Mouse (Mus musculus) midbrain, embryonic 11.5 days (tissue): ENCODE measurements around the gene Ergic1. TPM values are rescaled to one million over a fixed set of nuclear protein-coding genes. Genes with fewer than 3 reads are reported as not detected.

Experiments
- ATAC-seq: fragments of 200-750 bp; cut with Nextera tagmentation; 2 replicates; pipeline ENCODE4 v1.8.0; 2017; ENCODE audit warnings: moderate TSS enrichment, moderate library complexity; ENCODE audit not compliant: low FRiP score
- DNase-seq: peaks from one replicate; pipeline ENCODE4 v3.0.0; 2015; ENCODE audit warnings: low spot score; ENCODE audit errors: missing footprints
- H3K27ac ChIP-seq: fragments of 300-500 bp; sonication (generic); 2 replicates; pipeline ENCODE4 v1.5.1; 2014; ENCODE audit warnings: low read depth, low read length
- H3K27me3 ChIP-seq: fragments of 300-500 bp; sonication (generic); 2 replicates; pipeline ENCODE4 v1.6.1; 2014; ENCODE audit warnings: mild to moderate bottlenecking, low read length, moderate library complexity, mixed read lengths; ENCODE audit not compliant: control insufficient read depth, insufficient read depth
- H3K36me3 ChIP-seq: fragments of 300-500 bp; sonication (generic); 2 replicates; pipeline ENCODE4 v1.6.1; 2014; ENCODE audit warnings: mild to moderate bottlenecking, low read length, moderate library complexity, mixed read lengths; ENCODE audit not compliant: control insufficient read depth, insufficient read depth
- H3K4me1 ChIP-seq: fragments of 300-500 bp; sonication (generic); 2 replicates; pipeline ENCODE4 v1.6.1; 2014; ENCODE audit warnings: low read length; ENCODE audit not compliant: control insufficient read depth, insufficient read depth
- H3K4me2 ChIP-seq: fragments of 300-500 bp; sonication (generic); 2 replicates; pipeline ENCODE4 v1.6.1; 2014; ENCODE audit warnings: mild to moderate bottlenecking, moderate library complexity
- H3K4me3 ChIP-seq: fragments of 300-500 bp; sonication (generic); 2 replicates; pipeline ENCODE4 v1.5.1; 2014; ENCODE audit warnings: low read depth, low read length
- H3K9ac ChIP-seq: fragments of 300-500 bp; sonication (generic); 2 replicates; pipeline ENCODE4 v1.6.1; 2014; ENCODE audit warnings: low read length
- H3K9me3 ChIP-seq: fragments of 300-500 bp; sonication (generic); 2 replicates; pipeline ENCODE4 v1.6.1; 2016; ENCODE audit warnings: low read length; ENCODE audit not compliant: control insufficient read depth
- WGBS: fragments of 180-500 bp; shearing (Covaris S2); extraction: QIAGEN DNeasy Blood & Tissue Kit; methylation state at CpG from one replicate; pipeline ENCODE4 v1.1.7; 2014; 5-methylcytosine and 5-hydroxymethylcytosine counted together
- polyA plus RNA-seq: library from polyadenylated mRNA; unstranded; fragments of >200 nt; fragmentation: Nextera tagmentation; extraction: Ambion mirVana; gene quantifications from 2 replicates; pipeline ENCODE4 v1.2.1, GENCODE M21; 2014

Gene Ergic1
- polyA plus RNA-seq, 1 experiment from 2014 or later = 129 TPM

DNA sequence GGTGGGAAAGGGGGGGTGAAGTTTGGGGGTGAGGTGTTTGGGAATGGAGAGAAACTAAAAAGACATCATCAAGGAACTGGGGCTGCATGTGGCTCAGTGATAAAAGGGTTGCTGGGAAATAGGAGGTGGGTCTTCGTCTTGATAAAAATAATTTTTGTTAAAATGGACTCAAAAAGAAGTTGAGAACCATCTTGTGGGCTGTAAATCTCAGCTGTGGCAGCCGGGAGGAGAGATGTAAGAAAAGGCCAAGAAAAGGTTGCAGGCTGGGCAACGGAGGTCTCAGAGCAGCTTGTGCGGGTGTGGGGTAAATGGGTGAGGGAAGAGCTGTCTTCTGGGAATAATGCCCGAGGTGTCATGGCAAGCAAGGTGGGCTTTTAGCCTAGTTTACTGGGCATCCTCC is 100.9 kb downstream of the Ergic1 start:
- Histone ChIP-seq H3K4me3 (no peak overlapping the region), H3K27ac (no peak overlapping the region), H3K36me3 (no peaks in the 10 kb centered on the region), H3K4me2 (no peak overlapping the region), H3K4me1 (peaks cover 5% of the 10 kb centered on the region), H3K27me3 (no peaks in the 10 kb centered on the region), H3K9me3 (no peaks in the 10 kb centered on the region), H3K9ac (no peak overlapping the region)
- DNase-seq (no peak), ATAC-seq (no peak)
- WGBS = 90% methylated on average over 5 of the region's 5 CpGs

GRCm38 (mm10) chr17:26662978-26663683 is 101.8 kb downstream of the Ergic1 start, which contains the start of gene Atp6v0e:
Gene Atp6v0e, plus strand, starts transcription at chr17:26663231.
- H3K9me3 ChIP-seq = no peaks in the 10 kb centered on the region
- peaks cover 5% of the 10 kb centered on the region for H3K4me1 ChIP-seq
- H3K9ac ChIP-seq = peak within 1 kb of the TSS; percentile 75
- H3K4me2 ChIP-seq = peak within 1 kb of the TSS; percentile 87
- WGBS = under 1% methylated on average over 28 of the region's 28 CpGs
- H3K27me3 ChIP-seq = no peaks in the 10 kb centered on the region
- DNase-seq (peak; percentile 99), ATAC-seq (peak; percentile 89)
- peak within 1 kb of the TSS; percentile 82 for H3K4me3 ChIP-seq
- no peaks in the 10 kb centered on the region for H3K36me3 ChIP-seq
- no peak within 1 kb of the TSS for H3K27ac ChIP-seq

DNA sequence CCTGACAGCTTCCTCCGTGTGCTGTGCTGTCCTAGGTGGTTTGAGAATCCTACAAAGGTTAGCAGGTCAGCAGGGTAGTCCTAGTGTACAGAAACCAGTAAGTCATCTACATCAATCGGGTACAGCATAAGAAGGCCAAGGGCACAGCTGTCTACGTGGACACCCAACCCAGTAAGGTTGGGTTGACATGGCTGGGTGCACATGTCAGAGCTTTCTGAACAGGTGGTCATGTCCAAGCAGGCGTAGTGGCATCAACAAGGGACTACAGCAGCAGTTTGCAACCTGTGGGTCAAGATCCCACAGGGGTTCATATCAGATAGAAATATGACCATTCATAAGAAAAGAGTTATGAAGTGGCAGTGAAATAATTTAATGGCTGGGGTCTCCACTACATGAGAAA is 104.3 kb downstream of the Ergic1 start:
- Histone ChIP-seq H3K4me1 (peaks cover 5% of the 10 kb centered on the region), H3K27ac (no peak overlapping the region), H3K9ac (no peak overlapping the region), H3K36me3 (no peaks in the 10 kb centered on the region), H3K4me2 (no peak overlapping the region), H3K4me3 (no peak overlapping the region), H3K9me3 (no peaks in the 10 kb centered on the region), H3K27me3 (no peaks in the 10 kb centered on the region)
- DNase-seq (peak; percentile 23), ATAC-seq (no peak)
- WGBS = 88% methylated on average over 4 of the region's 4 CpGs

GRCm38 (mm10) chr17:26671268-26671667 is 110.0 kb downstream of the Ergic1 start:
- Histone ChIP-seq H3K36me3 (no peaks in the 10 kb centered on the region), H3K9me3 (no peaks in the 10 kb centered on the region), H3K4me2 (no peak overlapping the region), H3K27me3 (no peaks in the 10 kb centered on the region), H3K4me3 (no peak overlapping the region), H3K27ac (no peak overlapping the region), H3K9ac (no peak overlapping the region), H3K4me1 (peaks cover 2% of the 10 kb centered on the region; the same call in 1 of the 2 replicates)
- no peak for DNase-seq
- 51% methylated on average over 4 of the region's 4 CpGs for WGBS
- no peak for ATAC-seq

DNA sequence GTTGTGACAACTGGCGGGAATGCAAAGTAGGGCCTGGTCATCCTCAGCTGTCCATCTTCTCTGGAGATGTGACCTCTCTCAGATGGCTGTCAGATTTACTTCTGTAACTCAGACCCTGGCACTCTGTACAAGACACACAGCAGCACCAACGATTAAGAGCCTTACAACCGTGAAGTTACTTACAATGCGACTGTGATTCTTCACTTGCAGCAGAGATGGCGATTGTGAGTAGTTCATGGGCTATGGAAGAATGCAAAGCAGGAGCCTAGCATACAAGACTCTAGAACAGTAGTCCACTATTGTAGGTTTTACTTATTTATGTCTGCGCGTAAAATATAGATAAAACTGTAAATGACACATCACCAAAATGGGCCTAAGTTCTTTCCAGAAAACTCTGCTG is 114.6 kb downstream of the Ergic1 start:
- ATAC-seq = peak; percentile 57
- Histone ChIP-seq H3K9me3 (no peaks in the 10 kb centered on the region), H3K27ac (no peak overlapping the region), H3K27me3 (no peaks in the 10 kb centered on the region), H3K4me2 (peak overlapping the region; percentile 81), H3K4me3 (peak overlapping the region; percentile 87), H3K4me1 (peaks cover 5% of the 10 kb centered on the region), H3K9ac (peak overlapping the region; percentile 84; the same call in 1 of the 2 replicates), H3K36me3 (no peaks in the 10 kb centered on the region)
- DNase-seq = no peak
- 23% methylated on average over 7 of the region's 7 CpGs for WGBS

GRCm38 (mm10) chr17:26676252-26676615 is 114.9 kb downstream of the Ergic1 start:
- under 1% methylated on average over 30 of the region's 30 CpGs for WGBS
- H3K4me2 ChIP-seq = peak overlapping the region; percentile 81
- no peak overlapping the region; the same call in 1 of the 2 replicates for H3K27ac ChIP-seq

GRCm38 (mm10) chr17:26676616-26677376 is 115.5 kb downstream of the Ergic1 start:
- WGBS = 5% methylated on average over 26 of the region's 26 CpGs
- H3K4me1 ChIP-seq = peaks cover 5% of the 10 kb centered on the region
- DNase-seq = no peak

More at GRCm38 (mm10) chr17:26676252-26676615, 114.9 kb downstream of the Ergic1 start:
- H3K9me3 ChIP-seq = no peaks in the 10 kb centered on the region
- H3K4me1 ChIP-seq = peaks cover 5% of the 10 kb centered on the region
- peak overlapping the region; percentile 87 for H3K4me3 ChIP-seq
- H3K27me3 ChIP-seq = no peaks in the 10 kb centered on the region
- H3K36me3 ChIP-seq = no peaks in the 10 kb centered on the region
- ATAC-seq (peak; percentile 96), DNase-seq (peak; percentile 99)
- H3K9ac ChIP-seq = peak overlapping the region; percentile 84

DNA sequence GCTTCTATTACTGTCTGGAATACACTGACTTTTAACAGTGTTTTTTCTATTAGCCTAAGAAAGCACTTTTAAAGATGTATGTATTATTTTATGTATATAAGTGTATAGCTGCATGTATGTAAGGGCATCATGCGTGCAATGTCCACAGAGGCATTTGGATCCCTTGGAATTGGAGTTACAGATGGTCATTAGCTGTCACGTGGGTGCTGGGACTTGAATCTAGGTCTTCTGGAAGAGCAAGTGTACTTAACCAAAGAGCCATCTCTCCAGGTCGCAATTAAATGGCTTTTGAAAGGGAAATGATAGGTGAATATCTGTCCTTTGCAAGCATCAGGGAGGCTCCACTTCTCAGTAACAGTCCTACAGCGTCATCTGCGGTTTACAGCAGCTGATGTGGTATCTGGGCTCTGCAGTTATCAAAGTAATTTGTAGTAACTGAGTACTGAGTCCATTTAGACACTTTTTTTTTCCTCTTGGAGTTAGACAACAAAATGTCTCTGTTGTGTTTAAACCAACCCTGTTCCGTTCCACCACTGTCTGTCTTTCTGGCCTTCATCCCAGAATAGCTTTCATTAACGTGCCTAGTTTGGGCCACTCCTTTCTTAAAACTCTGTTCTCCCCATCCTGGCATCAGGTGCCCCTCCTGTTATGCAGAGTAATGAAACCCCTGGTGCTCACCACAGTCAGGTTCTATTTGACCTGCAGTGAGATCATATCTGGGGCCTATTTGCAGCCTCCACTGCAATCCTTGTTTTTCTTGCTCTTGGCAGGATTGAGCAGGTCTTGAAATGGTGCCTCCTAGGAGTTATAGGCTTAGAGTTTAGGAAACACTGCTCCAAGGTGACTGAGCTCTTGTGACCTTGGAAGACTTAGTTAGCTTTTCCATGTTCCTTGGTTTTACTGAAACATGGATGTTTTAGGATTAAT is 116.7 kb downstream of the Ergic1 start:
- Histone ChIP-seq H3K27me3 (no peaks in the 10 kb centered on the region), H3K9me3 (no peaks in the 10 kb centered on the region), H3K4me1 (peaks cover 5% of the 10 kb centered on the region), H3K4me3 (no peak overlapping the region), H3K4me2 (peak overlapping the region; percentile 81; the same call in 1 of the 2 replicates), H3K27ac (no peak overlapping the region), H3K9ac (no peak overlapping the region), H3K36me3 (no peaks in the 10 kb centered on the region)
- ATAC-seq (no peak), DNase-seq (no peak)
- 89% methylated on average over 7 of the region's 7 CpGs for WGBS

More at GRCm38 (mm10) chr17:26676616-26677376, 115.5 kb downstream of the Ergic1 start:
- H3K27ac ChIP-seq = no peak overlapping the region; the same call in 1 of the 2 replicates
- peak; percentile 90 for ATAC-seq
- peak overlapping the region; percentile 81 for H3K4me2 ChIP-seq
- no peaks in the 10 kb centered on the region for H3K27me3 ChIP-seq
- H3K9ac ChIP-seq = peak overlapping the region; percentile 84
- H3K36me3 ChIP-seq = no peaks in the 10 kb centered on the region
- peak overlapping the region; percentile 87 for H3K4me3 ChIP-seq
- no peaks in the 10 kb centered on the region for H3K9me3 ChIP-seq
